Mouse (Mus musculus) lung, postnatal 36 days (tissue): Measurements from ENCODE around the gene Ccl21b.
"Not testable (repeated sequence)": the region's sequence is repeated elsewhere in the genome, so short reads cannot be mapped to it uniquely, and the experiment has no call there.

ENCODE experiments used
- DNase-seq: peaks from one replicate; pipeline ENCODE4 v3.0.0; 2022; ENCODE audit warnings: mixed read lengths

The Ccl21b gene

GRCm38 (mm10) chr4:42255467-42255866 lies at the start of gene Ccl21b:
Ccl21b (plus strand) TSS chr4:42255767.
- DNase-seq = not testable (repeated sequence)

DNA sequence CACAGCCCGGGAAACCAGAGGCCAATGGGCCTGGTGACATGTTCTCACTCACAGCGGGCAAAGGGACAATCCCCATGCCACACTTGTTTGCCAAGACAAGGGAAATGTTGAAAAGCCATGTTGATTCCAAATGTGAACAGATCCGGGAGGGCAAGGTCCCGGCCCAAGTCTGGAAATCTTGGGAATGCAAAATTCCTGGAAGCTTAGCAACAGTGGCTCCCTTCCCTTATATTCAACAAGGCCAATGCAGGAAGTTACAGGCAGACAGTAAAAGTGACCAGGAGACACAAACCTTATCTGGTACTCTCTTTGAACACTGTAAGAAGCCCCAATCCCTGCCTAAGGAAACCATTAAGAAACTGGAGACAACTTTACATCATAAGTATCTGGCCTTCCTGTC lies 15.2 kb upstream of the Ccl21b start, which contains the start of gene Gm10600:
Gm10600 (plus strand) TSS at position 301 of the 400 bp plus-strand sequence.
- DNase-seq = not testable (repeated sequence)

DNA sequence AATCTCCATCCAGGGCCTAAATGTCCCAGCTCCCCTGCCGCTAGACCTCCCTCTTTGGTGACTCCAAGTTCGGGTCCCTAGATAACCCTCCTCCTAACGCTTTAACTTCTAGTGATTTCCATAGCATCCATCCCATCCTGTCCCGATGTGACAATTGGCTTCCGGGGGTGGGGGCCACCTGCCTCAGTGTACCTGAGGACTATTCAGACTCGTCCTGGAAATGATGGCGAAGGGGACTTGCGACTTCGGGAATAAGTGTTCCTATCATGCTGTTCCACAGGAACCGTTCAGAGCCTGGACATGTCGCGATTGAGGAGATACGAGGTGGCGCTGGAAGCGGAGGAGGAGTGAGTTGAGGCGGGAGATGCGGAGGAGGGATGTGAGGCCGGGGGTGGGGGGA lies 38.4 kb downstream of the Ccl21b start, which contains the start of gene Gm21953:
Gm21953 (plus strand) TSS at position 301 of the 400 bp plus-strand sequence.
- DNase-seq = not testable (repeated sequence)
